Mouse (Mus musculus) lung, embryonic 15.5 days (tissue): ENCODE measurements around the gene Lrrc4c. TPM values are rescaled to one million over a fixed set of nuclear protein-coding genes. Genes with fewer than 3 reads are reported as not detected.

Experiments
- ATAC-seq: fragments of 200-750 bp; cut with Nextera tagmentation; 2 replicates; pipeline ENCODE4 v1.8.0; 2017; ENCODE audit warnings: moderate number of reproducible peaks, borderline replicate concordance; ENCODE audit not compliant: low FRiP score, low TSS enrichment; ENCODE audit errors: extremely low read depth
- H3K27ac ChIP-seq: fragments of 300-500 bp; sonication (generic); 2 replicates; pipeline ENCODE4 v1.5.1; 2015; ENCODE audit warnings: moderate library complexity, mild to moderate bottlenecking, inconsistent platforms
- H3K27me3 ChIP-seq: fragments of 300-500 bp; sonication (generic); 2 replicates; pipeline ENCODE4 v1.6.1; 2015; ENCODE audit warnings: inconsistent platforms
- H3K36me3 ChIP-seq: fragments of 300-500 bp; sonication (generic); 2 replicates; pipeline ENCODE4 v1.6.1; 2015; ENCODE audit warnings: inconsistent platforms
- H3K4me1 ChIP-seq: fragments of 300-500 bp; sonication (generic); 2 replicates; pipeline ENCODE4 v1.6.1; 2015; ENCODE audit warnings: inconsistent platforms
- H3K4me2 ChIP-seq: fragments of 300-500 bp; sonication (generic); 2 replicates; pipeline ENCODE4 v1.6.1; 2015; ENCODE audit warnings: inconsistent platforms, mild to moderate bottlenecking, moderate library complexity
- H3K4me3 ChIP-seq: fragments of 300-500 bp; sonication (generic); 2 replicates; pipeline ENCODE4 v1.5.1; 2015; ENCODE audit warnings: mild to moderate bottlenecking, inconsistent platforms
- H3K9ac ChIP-seq: fragments of 300-500 bp; sonication (generic); 2 replicates; pipeline ENCODE4 v1.6.1; 2015; ENCODE audit warnings: inconsistent platforms
- H3K9me3 ChIP-seq: fragments of 300-500 bp; sonication (generic); 2 replicates; pipeline ENCODE4 v1.6.1; 2016; ENCODE audit warnings: inconsistent platforms
- WGBS: fragments of 180-500 bp; shearing (Covaris S2); methylation state at CpG from one replicate; pipeline ENCODE4 v1.1.7; 2015; 5-methylcytosine and 5-hydroxymethylcytosine counted together
- polyA plus RNA-seq: library from polyadenylated mRNA; unstranded; fragments of >200 nt; fragmentation: Nextera tagmentation; extraction: Ambion mirVana; gene quantifications from 2 replicates; pipeline ENCODE4 v1.2.1, GENCODE M21; 2015

Gene Lrrc4c
- polyA plus RNA-seq, 1 experiment from 2014 or later = 0.72 TPM

DNA sequence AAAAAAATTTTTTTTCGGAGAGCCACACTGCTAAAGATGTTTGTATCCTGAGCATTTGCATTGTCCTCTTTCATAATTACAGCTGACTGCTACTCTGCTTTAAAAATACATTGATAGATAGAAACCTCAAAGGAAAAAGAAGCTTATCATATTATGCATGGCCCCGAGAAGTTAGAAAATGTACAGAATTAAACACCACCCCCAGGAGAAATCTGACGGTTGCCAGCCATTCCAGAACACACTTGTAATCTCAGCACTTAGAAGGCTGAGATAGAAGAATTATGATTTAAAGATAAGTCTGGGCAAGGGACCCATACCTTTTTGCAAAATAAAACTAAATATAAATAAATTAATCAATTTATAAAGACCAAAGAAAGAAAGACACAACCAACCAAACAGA lies 1268.4 kb downstream of the Lrrc4c start:
- Histone ChIP-seq H3K9ac (no peak overlapping the region), H3K9me3 (no peaks in the 10 kb centered on the region), H3K4me2 (no peak overlapping the region), H3K4me1 (no peaks in the 10 kb centered on the region), H3K36me3 (no peaks in the 10 kb centered on the region), H3K4me3 (no peak overlapping the region), H3K27ac (no peak overlapping the region), H3K27me3 (no peaks in the 10 kb centered on the region)
- ATAC-seq = no peak
- WGBS = 67% methylated on average over 3 of the region's 3 CpGs

DNA sequence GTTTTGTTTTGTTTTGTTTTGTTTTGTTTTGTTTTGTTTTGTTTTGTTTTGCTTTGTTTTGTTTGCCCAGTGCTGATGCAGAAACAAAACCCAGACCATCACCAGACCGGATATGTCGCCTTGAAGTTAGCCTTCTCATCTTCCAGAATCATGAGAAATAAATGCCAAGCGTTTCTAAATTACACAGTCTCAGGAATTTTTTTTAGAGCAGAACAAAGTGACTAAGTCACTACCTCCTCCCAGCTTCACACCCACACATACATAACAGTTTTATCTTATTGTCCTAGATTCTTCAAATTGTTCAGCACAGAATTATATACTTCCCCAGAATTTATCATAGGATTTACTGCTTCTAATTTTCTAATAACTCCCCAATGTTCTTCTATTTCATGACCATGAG lies 1272.6 kb downstream of the Lrrc4c start:
- H3K9ac ChIP-seq = no peak overlapping the region
- no peak for ATAC-seq
- no peak overlapping the region for H3K4me3 ChIP-seq
- WGBS = 84% methylated on average over 3 of the region's 3 CpGs
- H3K4me1 ChIP-seq = no peaks in the 10 kb centered on the region
- H3K9me3 ChIP-seq = no peaks in the 10 kb centered on the region
- no peaks in the 10 kb centered on the region for H3K36me3 ChIP-seq
- no peak overlapping the region for H3K4me2 ChIP-seq
- no peaks in the 10 kb centered on the region for H3K27me3 ChIP-seq
- H3K27ac ChIP-seq = no peak overlapping the region

DNA sequence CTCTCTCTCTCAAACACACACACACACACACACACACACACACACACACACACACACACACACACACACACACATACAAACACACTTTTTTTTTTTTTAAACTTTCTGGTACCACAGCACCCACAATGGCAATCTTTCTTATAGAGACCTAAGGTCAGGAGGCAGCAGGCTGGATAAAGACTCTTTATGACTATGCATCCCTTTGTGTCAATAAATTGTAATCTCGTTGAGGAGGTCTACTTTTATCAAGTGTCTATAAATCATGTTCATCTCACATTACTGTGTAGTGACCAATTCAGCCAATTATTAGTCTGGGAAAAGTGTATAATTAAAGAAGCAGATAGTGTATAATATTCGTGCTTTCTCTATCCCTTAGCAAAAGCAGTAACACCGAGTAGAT lies 1286.2 kb downstream of the Lrrc4c start:
- 57% methylated on average over 3 of the region's 3 CpGs for WGBS
- Histone ChIP-seq H3K4me3 (no peak overlapping the region), H3K4me1 (no peaks in the 10 kb centered on the region)

DNA sequence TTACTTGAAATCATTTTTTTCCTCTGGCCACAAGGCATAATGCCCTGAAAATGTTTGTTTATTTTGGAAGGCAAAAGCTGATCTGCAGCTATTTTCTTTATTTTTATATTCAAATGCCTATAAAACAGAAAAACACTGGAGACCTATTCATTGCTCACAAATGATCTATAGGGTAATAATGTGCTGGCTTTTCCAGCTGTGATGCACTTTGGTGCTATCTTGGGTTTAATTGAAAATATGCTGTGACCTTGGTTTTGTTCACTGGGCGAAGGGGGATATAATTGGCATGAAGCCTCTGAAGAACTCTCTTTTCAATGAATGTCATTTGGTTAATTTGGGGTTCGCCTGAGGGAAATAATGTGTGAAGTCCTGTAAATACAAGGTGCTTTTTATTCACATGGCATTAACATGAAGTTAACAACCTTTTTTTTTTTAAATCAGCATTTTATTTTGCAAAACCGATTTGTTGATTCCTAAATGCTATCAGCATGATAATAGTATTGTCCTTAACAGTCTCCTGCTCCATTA lies 1286.8 kb downstream of the Lrrc4c start:
- H3K9ac ChIP-seq = no peak overlapping the region
- H3K4me2 ChIP-seq = no peak overlapping the region
- H3K4me3 ChIP-seq = no peak overlapping the region
- no peak for ATAC-seq
- no peaks in the 10 kb centered on the region for H3K4me1 ChIP-seq
- no peaks in the 10 kb centered on the region for H3K36me3 ChIP-seq
- H3K27me3 ChIP-seq = no peaks in the 10 kb centered on the region
- no peaks in the 10 kb centered on the region for H3K9me3 ChIP-seq
- no peak overlapping the region for H3K27ac ChIP-seq
- 65% methylated on average over 3 of the region's 3 CpGs for WGBS

More for the DNA sequence above, 1286.2 kb downstream of the Lrrc4c start:
- no peak for ATAC-seq
- H3K36me3 ChIP-seq = no peaks in the 10 kb centered on the region
- H3K27me3 ChIP-seq = no peaks in the 10 kb centered on the region
- no peak overlapping the region for H3K4me2 ChIP-seq
- no peaks in the 10 kb centered on the region for H3K9me3 ChIP-seq
- no peak overlapping the region for H3K27ac ChIP-seq
- no peak overlapping the region for H3K9ac ChIP-seq

DNA sequence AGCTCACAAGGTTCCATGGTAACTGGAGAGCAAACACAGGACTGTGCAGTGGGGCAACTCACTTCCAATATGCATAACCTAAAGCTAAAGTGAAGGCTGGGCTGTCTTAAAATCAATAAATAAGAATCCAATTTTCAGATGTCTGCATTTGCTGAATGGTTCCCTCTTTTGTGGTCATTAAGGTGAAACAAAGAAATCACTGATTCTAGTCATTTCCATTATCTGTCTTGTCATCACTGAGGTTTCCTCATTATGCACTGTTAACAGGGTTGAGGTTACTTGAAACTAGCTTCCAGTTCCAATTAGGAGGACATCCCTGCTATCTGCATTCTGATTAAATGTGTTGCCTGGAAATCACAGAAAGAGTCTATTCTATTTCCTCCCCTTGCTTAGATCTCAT lies 1291.5 kb downstream of the Lrrc4c start:
- no peak overlapping the region for H3K27ac ChIP-seq
- no peaks in the 10 kb centered on the region for H3K36me3 ChIP-seq
- no peaks in the 10 kb centered on the region for H3K4me1 ChIP-seq
- ATAC-seq = no peak
- no peak overlapping the region for H3K4me3 ChIP-seq
- H3K4me2 ChIP-seq = no peak overlapping the region
- no peaks in the 10 kb centered on the region for H3K9me3 ChIP-seq
- H3K27me3 ChIP-seq = no peaks in the 10 kb centered on the region
- H3K9ac ChIP-seq = no peak overlapping the region

DNA sequence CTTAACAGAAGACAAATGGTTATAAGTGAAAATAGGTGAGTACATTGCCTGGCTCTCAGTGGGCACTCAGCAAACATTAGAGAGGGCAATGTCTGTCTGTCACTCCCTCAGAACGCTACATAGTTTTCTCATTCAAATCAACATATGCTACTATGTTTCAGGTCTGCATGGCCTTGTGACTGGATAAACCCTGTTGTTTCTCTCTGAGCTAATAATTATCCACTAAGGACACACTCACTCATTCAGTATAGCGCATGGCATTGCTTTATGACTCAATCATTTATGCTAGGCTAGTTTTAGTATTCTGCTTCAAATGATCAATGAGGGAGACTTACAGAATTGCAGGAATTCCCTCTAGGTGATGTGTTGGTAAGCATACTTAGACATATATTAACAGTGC lies 1292.6 kb downstream of the Lrrc4c start:
- Histone ChIP-seq H3K9ac (no peak overlapping the region), H3K36me3 (no peaks in the 10 kb centered on the region), H3K4me3 (no peak overlapping the region), H3K4me2 (no peak overlapping the region), H3K4me1 (no peaks in the 10 kb centered on the region), H3K27me3 (no peaks in the 10 kb centered on the region), H3K9me3 (no peaks in the 10 kb centered on the region), H3K27ac (no peak overlapping the region)
- no peak for ATAC-seq
- 85% methylated on average over 2 of the region's 2 CpGs for WGBS

DNA sequence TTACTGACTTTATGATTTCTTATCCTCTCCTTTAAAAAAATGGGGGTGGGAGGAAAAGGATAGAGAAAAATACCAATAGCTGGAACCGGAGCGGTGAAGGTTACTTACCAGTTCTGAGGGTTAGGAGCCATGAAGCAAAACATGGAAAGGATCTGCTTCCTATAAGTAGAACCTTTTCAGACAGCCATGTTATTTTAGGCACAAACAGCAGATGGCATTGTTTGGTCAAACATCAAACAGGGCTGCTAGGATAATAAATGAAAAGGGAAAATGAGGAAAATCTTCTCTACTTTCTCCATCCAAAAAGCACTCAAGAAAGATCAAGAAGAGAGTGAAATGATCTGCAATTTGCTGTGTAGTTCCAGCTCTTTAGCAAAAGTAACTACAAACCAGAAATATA lies 1296.8 kb downstream of the Lrrc4c start:
- whole genome bisulfite sequencing = 69% methylated on average over 2 of the region's 2 CpGs
- Histone ChIP-seq H3K4me3 (no peak overlapping the region), H3K9me3 (no peaks in the 10 kb centered on the region), H3K9ac (no peak overlapping the region), H3K4me2 (no peak overlapping the region), H3K36me3 (no peaks in the 10 kb centered on the region), H3K27me3 (no peaks in the 10 kb centered on the region), H3K4me1 (no peaks in the 10 kb centered on the region), H3K27ac (no peak overlapping the region)
- ATAC-seq = no peak

DNA sequence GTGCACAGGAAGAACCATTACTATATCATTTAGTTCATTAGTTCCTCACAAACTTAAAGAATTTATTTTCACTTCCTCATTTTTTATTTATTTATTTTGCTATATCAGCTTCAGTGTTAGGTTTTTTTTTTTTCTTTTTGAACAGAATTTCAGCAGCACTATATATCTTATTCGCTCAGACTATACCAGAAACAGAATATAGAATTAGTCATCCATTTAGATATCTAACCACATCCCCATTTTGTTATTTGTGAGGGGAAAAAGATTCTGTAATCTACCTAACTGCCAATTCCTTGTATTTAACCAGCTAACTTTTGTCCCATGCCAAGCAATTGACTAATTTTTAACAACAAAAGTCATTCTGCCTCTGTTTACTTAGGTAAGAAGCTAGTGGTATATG lies 1300.6 kb downstream of the Lrrc4c start:
- Histone ChIP-seq H3K27me3 (no peaks in the 10 kb centered on the region), H3K4me3 (no peak overlapping the region), H3K4me2 (no peak overlapping the region), H3K27ac (no peak overlapping the region), H3K9me3 (no peaks in the 10 kb centered on the region), H3K9ac (no peak overlapping the region), H3K4me1 (no peaks in the 10 kb centered on the region), H3K36me3 (no peaks in the 10 kb centered on the region)
- WGBS = 72% methylated on average over 1 of the region's 1 CpGs
- ATAC-seq = no peak

DNA sequence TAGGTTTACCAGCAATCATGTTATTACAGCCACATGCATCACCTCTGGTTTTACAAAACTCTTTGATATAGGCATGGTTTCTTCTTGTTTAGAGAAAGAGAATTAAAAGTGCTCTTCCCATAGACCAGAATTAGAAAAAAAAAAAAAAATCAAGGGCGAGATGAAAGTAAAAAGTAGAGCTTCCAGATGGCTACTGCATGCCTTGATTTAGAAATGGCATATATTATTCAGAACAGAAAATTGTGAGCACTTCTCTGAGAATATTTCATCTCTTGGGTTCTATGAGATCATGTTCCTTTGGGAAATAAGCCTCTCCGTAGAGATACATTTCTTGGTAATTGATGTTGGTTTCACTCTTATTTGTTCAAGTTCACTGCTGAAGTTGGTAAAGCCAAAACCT lies 1322.0 kb downstream of the Lrrc4c start:
- Histone ChIP-seq H3K4me2 (no peak overlapping the region), H3K27me3 (no peaks in the 10 kb centered on the region), H3K27ac (no peak overlapping the region), H3K9ac (no peak overlapping the region), H3K4me1 (no peaks in the 10 kb centered on the region), H3K9me3 (no peaks in the 10 kb centered on the region), H3K36me3 (no peaks in the 10 kb centered on the region), H3K4me3 (no peak overlapping the region)
- no peak for ATAC-seq
- WGBS = 92% methylated on average over 2 of the region's 2 CpGs

DNA sequence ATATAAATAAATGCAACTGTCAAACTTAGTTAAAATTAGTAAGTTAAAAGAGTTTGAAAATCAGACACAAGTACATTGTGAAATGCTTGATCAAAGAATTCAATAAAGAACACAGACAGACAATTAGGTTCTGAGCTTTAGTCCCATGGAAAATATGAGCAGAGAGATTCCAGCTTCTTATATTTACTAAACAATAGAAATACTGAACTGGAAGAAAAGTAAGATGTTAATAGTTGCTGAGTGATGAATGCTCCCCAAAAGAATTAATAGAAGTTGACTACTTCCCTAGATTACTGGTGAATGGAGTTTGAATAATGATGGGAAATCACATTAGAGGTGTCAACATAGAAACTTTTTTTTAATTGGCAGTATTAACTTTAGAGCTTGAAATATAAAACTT lies 1323.7 kb downstream of the Lrrc4c start:
- ATAC-seq = no peak
- Histone ChIP-seq H3K36me3 (no peaks in the 10 kb centered on the region), H3K9ac (no peak overlapping the region), H3K4me2 (no peak overlapping the region), H3K4me1 (no peaks in the 10 kb centered on the region), H3K9me3 (no peaks in the 10 kb centered on the region), H3K4me3 (no peak overlapping the region), H3K27me3 (no peaks in the 10 kb centered on the region), H3K27ac (no peak overlapping the region)

DNA sequence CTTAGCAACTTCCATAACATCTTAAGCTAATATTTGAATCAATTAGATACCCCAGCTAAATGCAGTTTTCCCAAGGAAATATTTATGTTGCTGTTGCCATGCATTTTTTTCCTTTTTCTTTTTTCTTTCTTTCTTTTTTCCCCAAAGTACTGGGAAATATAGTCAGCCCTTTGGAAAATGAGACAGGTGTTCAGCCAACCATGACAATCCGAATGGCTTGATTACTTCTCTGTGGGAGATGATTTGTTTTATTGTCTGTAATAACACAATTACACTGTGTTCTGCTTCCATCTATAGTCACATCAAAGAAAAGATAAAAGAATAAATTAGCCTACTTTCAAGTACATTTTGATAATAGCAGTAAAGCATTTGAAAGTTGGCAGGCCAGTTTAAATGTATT lies 1334.7 kb downstream of the Lrrc4c start:
- Histone ChIP-seq H3K9me3 (no peaks in the 10 kb centered on the region), H3K4me2 (no peak overlapping the region), H3K4me3 (no peak overlapping the region), H3K9ac (no peak overlapping the region), H3K36me3 (no peaks in the 10 kb centered on the region), H3K27me3 (no peaks in the 10 kb centered on the region), H3K27ac (no peak overlapping the region), H3K4me1 (no peaks in the 10 kb centered on the region)
- 80% methylated on average over 1 of the region's 1 CpGs for WGBS
- no peak for ATAC-seq
